Mouse (Mus musculus) olfactory bulb, adult 2 months (tissue): ENCODE data around the gene Rere.

Experiments used
- CTCF ChIP-seq: fragments of 200-500 bp; IDR thresholded peaks from 2 replicates; pipeline ENCODE4 v1.5.1; 2012; ENCODE audit warnings: low read depth, mild to moderate bottlenecking, low read length, moderate library complexity; ENCODE audit not compliant: insufficient read depth
- POLR2A ChIP-seq: fragments of 200-500 bp; IDR thresholded peaks from 2 replicates; pipeline ENCODE4 v1.6.1; 2012; ENCODE audit warnings: mild to moderate bottlenecking, low read depth, low read length, moderate library complexity; ENCODE audit not compliant: insufficient read depth

GRCm38 (mm10) chr4:150237636-150238361, 43.6 kb upstream of the Rere start:
- TF ChIP-seq CTCF (no peak), POLR2A (no peak)
